Mouse (Mus musculus) cortical plate, adult 2 months (tissue): Measurements from ENCODE around the gene Kif1a.

Experiments
- CTCF ChIP-seq: fragments of 200-500 bp; IDR thresholded peaks from 2 replicates; pipeline ENCODE4 v1.5.1; 2011; ENCODE audit warnings: mild to moderate bottlenecking, control low read depth, low read length; ENCODE audit not compliant: insufficient read depth; ENCODE audit errors: extremely low read depth
- POLR2A ChIP-seq: fragments of 200-500 bp; IDR thresholded peaks from 2 replicates; pipeline ENCODE4 v1.6.1; 2011; ENCODE audit warnings: mild to moderate bottlenecking, low read length, control low read depth; ENCODE audit not compliant: insufficient read depth; ENCODE audit errors: extremely low read depth

- TF ChIP-seq CTCF (no peak), POLR2A (no peak)
Measured at GRCm38 (mm10) chr1:92978645-92979044, 123.1 kb downstream of the Kif1a start.
